ENCODE assay signal across 23 mouse cellular contexts in genomic region chr12:9744709-9745395, GRCm38 (mm10).
DNase-seq lines count a peak whose midpoint lies in the region; ATAC-seq lines count a peak whose summit lies in the region.
"Had no signal": no experiment of that assay in that cellular context is flagged by ENCODE, and none has a peak within 500 bp of the region (broad histone marks: within the 10 kb centered on the region; RNA-seq: fewer than 3 reads in every experiment).

No protein-coding gene starts in this region.

- WGBS in forebrain, embryonic 12.5 days = 81% methylated on average over 6 of the region's 6 CpGs
- WGBS in forebrain, embryonic 16.5 days = 77% methylated on average over 6 of the region's 6 CpGs
- WGBS in kidney, embryonic 14.5 days = 63% methylated on average over 6 of the region's 6 CpGs
- WGBS in lung, embryonic 16.5 days = 23% methylated on average over 6 of the region's 6 CpGs

- no peaks in the 10 kb centered on the region for H3K27me3 ChIP-seq in forebrain, embryonic 12.5 days
- no peaks in the 10 kb centered on the region for H3K27me3 ChIP-seq in forebrain, embryonic 16.5 days (replicated peaks; ENCODE audit: control insufficient read depth, insufficient read depth, low read length)
- H3K27me3 ChIP-seq in kidney, embryonic 14.5 days (ENCODE audit: control insufficient read depth, insufficient read depth, low read length) = no peaks in the 10 kb centered on the region
- H3K27me3 ChIP-seq in lung, embryonic 16.5 days (ENCODE audit: control insufficient read depth, insufficient read depth, low read depth, low read length) = no peaks in the 10 kb centered on the region
- H3K27me3 ChIP-seq: CH12.LX; forebrain, embryonic 15.5 days; hindbrain, embryonic 15.5 days; megakaryocyte, embryonic 14.5 days; neural tube, embryonic 13.5 days; stomach, embryonic 15.5 days had no signal

- no peak overlapping the region for H3K9ac ChIP-seq in forebrain, embryonic 12.5 days
- no peak overlapping the region for H3K9ac ChIP-seq in forebrain, embryonic 16.5 days (replicated peaks; ENCODE audit: low read depth, low read length)
- no peak overlapping the region for H3K9ac ChIP-seq in kidney, embryonic 14.5 days (ENCODE audit: low read depth, low read length)
- H3K9ac ChIP-seq in lung, embryonic 16.5 days (ENCODE audit: low read length) = no peak overlapping the region
- H3K9ac ChIP-seq: forebrain, embryonic 15.5 days; hindbrain, embryonic 15.5 days; limb, embryonic 15.5 days; liver, postnatal 0 days; neural tube, embryonic 13.5 days; stomach, embryonic 15.5 days had no signal

- no peak overlapping the region for H3K27ac ChIP-seq in forebrain, embryonic 12.5 days
- no peak overlapping the region for H3K27ac ChIP-seq in forebrain, embryonic 16.5 days (ENCODE audit: low read length)
- H3K27ac ChIP-seq in kidney, embryonic 14.5 days (ENCODE audit: low read depth, low read length) = no peak overlapping the region
- no peak overlapping the region for H3K27ac ChIP-seq in lung, embryonic 16.5 days (ENCODE audit: low read length)
- H3K27ac ChIP-seq: forebrain, embryonic 15.5 days; hindbrain, embryonic 15.5 days; limb, embryonic 15.5 days; neural tube, embryonic 13.5 days; stomach, embryonic 15.5 days had no signal

- no peaks in the 10 kb centered on the region for H3K9me3 ChIP-seq in forebrain, embryonic 12.5 days
- H3K9me3 ChIP-seq in forebrain, embryonic 16.5 days (ENCODE audit: control insufficient read depth, low read length) = no peaks in the 10 kb centered on the region
- H3K9me3 ChIP-seq in kidney, embryonic 14.5 days (ENCODE audit: control insufficient read depth, low read length) = no peaks in the 10 kb centered on the region
- no peaks in the 10 kb centered on the region for H3K9me3 ChIP-seq in lung, embryonic 16.5 days (ENCODE audit: control insufficient read depth, low read length)
- H3K9me3 ChIP-seq: forebrain, embryonic 15.5 days; hindbrain, embryonic 15.5 days; limb, embryonic 15.5 days; megakaryocyte, embryonic 14.5 days; neural tube, embryonic 13.5 days; stomach, embryonic 15.5 days had no signal

- H3K4me2 ChIP-seq in forebrain, embryonic 12.5 days = no peak overlapping the region
- H3K4me2 ChIP-seq in forebrain, embryonic 16.5 days (ENCODE audit: low read length) = no peak overlapping the region
- H3K4me2 ChIP-seq in kidney, embryonic 14.5 days (replicated peaks; ENCODE audit: low read depth, low read length) = no peak overlapping the region
- no peak overlapping the region for H3K4me2 ChIP-seq in lung, embryonic 16.5 days (ENCODE audit: low read depth, low read length)
- H3K4me2 ChIP-seq: forebrain, embryonic 15.5 days; hindbrain, embryonic 15.5 days; limb, embryonic 15.5 days; neural tube, embryonic 13.5 days; stomach, embryonic 15.5 days had no signal

- no peak for DNase-seq in kidney, adult 9 months
- DNase-seq in 3T3-L1 (ENCODE audit: low read depth, low spot score) = peak; percentile 51
- DNase-seq in cerebellum, adult 11 months = no peak
- no peak for DNase-seq in layer of hippocampus, postnatal 14 days (ENCODE audit: low spot score in 2 of 2)
- DNase-seq: cerebellum, adult 9-10 months; kidney, postnatal 25 days; liver, postnatal 0 days; midbrain, embryonic 14.5 days; right cerebral cortex, postnatal 25 days; thymus, adult 2 months had no signal

- no peaks in the 10 kb centered on the region for H3K4me1 ChIP-seq in forebrain, embryonic 12.5 days
- H3K4me1 ChIP-seq in forebrain, embryonic 16.5 days (replicated peaks; ENCODE audit: control insufficient read depth, insufficient read depth, low read length) = no peaks in the 10 kb centered on the region
- no peaks in the 10 kb centered on the region for H3K4me1 ChIP-seq in kidney, embryonic 14.5 days (ENCODE audit: control insufficient read depth, insufficient read depth, low read length)
- H3K4me1 ChIP-seq in lung, embryonic 16.5 days (replicated peaks; ENCODE audit: control insufficient read depth, insufficient read depth, low read length) = peaks cover 14% of the 10 kb centered on the region; the same call in 1 of the 2 replicates
- H3K4me1 ChIP-seq: forebrain, embryonic 15.5 days; hindbrain, embryonic 15.5 days; limb, embryonic 15.5 days; megakaryocyte, embryonic 14.5 days; neural tube, embryonic 13.5 days; stomach, embryonic 15.5 days had no signal

- H3K4me3 ChIP-seq in forebrain, embryonic 12.5 days (replicated peaks) = no peak overlapping the region
- no peak overlapping the region for H3K4me3 ChIP-seq in forebrain, embryonic 16.5 days (replicated peaks; ENCODE audit: low read length)
- H3K4me3 ChIP-seq in kidney, embryonic 14.5 days (ENCODE audit: low read length) = no peak overlapping the region
- H3K4me3 ChIP-seq in lung, embryonic 16.5 days (ENCODE audit: low read length) = no peak overlapping the region
- H3K4me3 ChIP-seq: erythroblast, embryonic 14.5 days; forebrain, embryonic 15.5 days; hindbrain, embryonic 15.5 days; limb, embryonic 15.5 days; megakaryocyte, embryonic 14.5 days; neural tube, embryonic 13.5 days; stomach, embryonic 15.5 days had no signal

- ATAC-seq in forebrain, embryonic 12.5 days (ENCODE audit: low FRiP score) = 0 out of 2 replicates have a peak, but pooled peaks have one; percentile 17
- no peak for ATAC-seq in forebrain, embryonic 16.5 days
- 0 out of 2 replicates have a peak, but pooled peaks have one; percentile 55 for ATAC-seq in kidney, embryonic 14.5 days (ENCODE audit: low FRiP score, low TSS enrichment)
- peak; percentile 98 for ATAC-seq in lung, embryonic 16.5 days (ENCODE audit: low read depth)
- ATAC-seq: forebrain, embryonic 15.5 days; intestine, embryonic 16.5 days; liver, postnatal 0 days had no signal

- no peaks in the 10 kb centered on the region for H3K36me3 ChIP-seq in forebrain, embryonic 12.5 days (replicated peaks)
- H3K36me3 ChIP-seq in forebrain, embryonic 16.5 days (ENCODE audit: control insufficient read depth, insufficient read depth) = no peaks in the 10 kb centered on the region
- H3K36me3 ChIP-seq in kidney, embryonic 14.5 days (ENCODE audit: control insufficient read depth, insufficient read depth, low read length) = no peaks in the 10 kb centered on the region
- no peaks in the 10 kb centered on the region for H3K36me3 ChIP-seq in lung, embryonic 16.5 days (ENCODE audit: control insufficient read depth, insufficient read depth, low read length)
- H3K36me3 ChIP-seq: forebrain, embryonic 15.5 days; hindbrain, embryonic 15.5 days; limb, embryonic 15.5 days; neural tube, embryonic 13.5 days; stomach, embryonic 15.5 days had no signal
